Mouse (Mus musculus): ENCODE results near the gene Zmynd8. TPM values are rescaled to one million over a fixed set of nuclear protein-coding genes. Genes with fewer than 3 reads are reported as not detected.

Gene Zmynd8
- polyA plus RNA-seq, 1 experiment from 2014 or later = 64.7 TPM

- no peaks in the 10 kb centered on the region for H3K9me3 ChIP-seq
- peaks cover 74% of the 10 kb centered on the region for H3K36me3 ChIP-seq
- no peak overlapping the region for H3K27ac ChIP-seq
- no peak overlapping the region for H3K4me2 ChIP-seq (replicated peaks)
- ATAC-seq = no peak
- WGBS = 90% methylated on average over 23 of the region's 23 CpGs
- H3K27me3 ChIP-seq (replicated peaks) = no peaks in the 10 kb centered on the region
- H3K4me1 ChIP-seq (replicated peaks) = no peaks in the 10 kb centered on the region
- no peak overlapping the region for H3K4me3 ChIP-seq (replicated peaks)
- H3K9ac ChIP-seq = no peak overlapping the region
Measured at GRCm38 (mm10) chr2:165838606-165839316, 60.1 kb downstream of the Zmynd8 start.

GRCm38 (mm10) chr2:165834601-165835000 is 64.2 kb downstream of the Zmynd8 start:
- Histone ChIP-seq H3K4me3 (replicated peaks) (no peak overlapping the region), H3K27me3 (replicated peaks) (no peaks in the 10 kb centered on the region), H3K27ac (no peak overlapping the region), H3K4me1 (replicated peaks) (no peaks in the 10 kb centered on the region; the same call in 1 of the 2 replicates), H3K36me3 (peaks cover 61% of the 10 kb centered on the region), H3K9me3 (no peaks in the 10 kb centered on the region), H3K4me2 (replicated peaks) (no peak overlapping the region), H3K9ac (no peak overlapping the region)
- WGBS = 89% methylated on average over 13 of the region's 13 CpGs
- ATAC-seq = no peak

GRCm38 (mm10) chr2:165833468-165833867 is 65.3 kb downstream of the Zmynd8 start:
- 59% methylated on average over 9 of the region's 9 CpGs for WGBS
- Histone ChIP-seq H3K27ac (no peak overlapping the region), H3K36me3 (peaks cover 68% of the 10 kb centered on the region)

GRCm38 (mm10) chr2:165832720-165833119 is 66.1 kb downstream of the Zmynd8 start:
- Histone ChIP-seq H3K27ac (no peak overlapping the region), H3K27me3 (replicated peaks) (no peaks in the 10 kb centered on the region), H3K4me3 (replicated peaks) (no peak overlapping the region), H3K9me3 (no peaks in the 10 kb centered on the region), H3K4me1 (replicated peaks) (no peaks in the 10 kb centered on the region; the same call in 1 of the 2 replicates), H3K9ac (no peak overlapping the region), H3K36me3 (peaks cover 67% of the 10 kb centered on the region), H3K4me2 (replicated peaks) (no peak overlapping the region)
- no peak for ATAC-seq
- WGBS = 83% methylated on average over 9 of the region's 9 CpGs

More at GRCm38 (mm10) chr2:165833468-165833867, 65.3 kb downstream of the Zmynd8 start:
- H3K9ac ChIP-seq = no peak overlapping the region
- H3K27me3 ChIP-seq (replicated peaks) = no peaks in the 10 kb centered on the region
- no peaks in the 10 kb centered on the region; the same call in 1 of the 2 replicates for H3K4me1 ChIP-seq (replicated peaks)
- H3K4me2 ChIP-seq (replicated peaks) = no peak overlapping the region
- ATAC-seq = no peak
- H3K9me3 ChIP-seq = no peaks in the 10 kb centered on the region
- no peak overlapping the region for H3K4me3 ChIP-seq (replicated peaks)

GRCm38 (mm10) chr2:165832295-165832694 is 66.5 kb downstream of the Zmynd8 start:
- H3K4me2 ChIP-seq (replicated peaks) = no peak overlapping the region
- no peak overlapping the region for H3K4me3 ChIP-seq (replicated peaks)
- H3K4me1 ChIP-seq (replicated peaks) = no peaks in the 10 kb centered on the region; the same call in 1 of the 2 replicates
- 68% methylated on average over 9 of the region's 9 CpGs for WGBS
- H3K9me3 ChIP-seq = no peaks in the 10 kb centered on the region
- peaks cover 67% of the 10 kb centered on the region for H3K36me3 ChIP-seq
- H3K27ac ChIP-seq = no peak overlapping the region
- no peak for ATAC-seq
- H3K27me3 ChIP-seq (replicated peaks) = no peaks in the 10 kb centered on the region
- H3K9ac ChIP-seq = no peak overlapping the region

GRCm38 (mm10) chr2:165831637-165832289 is 67.1 kb downstream of the Zmynd8 start:
- no peak overlapping the region for H3K9ac ChIP-seq
- no peaks in the 10 kb centered on the region; the same call in 1 of the 2 replicates for H3K4me1 ChIP-seq (replicated peaks)
- peaks cover 68% of the 10 kb centered on the region for H3K36me3 ChIP-seq
- ATAC-seq = no peak
- H3K27me3 ChIP-seq (replicated peaks) = no peaks in the 10 kb centered on the region
- no peak overlapping the region for H3K27ac ChIP-seq
- no peak overlapping the region for H3K4me3 ChIP-seq (replicated peaks)
- no peak overlapping the region for H3K4me2 ChIP-seq (replicated peaks)
- WGBS = 64% methylated on average over 8 of the region's 8 CpGs
- no peaks in the 10 kb centered on the region for H3K9me3 ChIP-seq

GRCm38 (mm10) chr2:165828770-165829169 is 70.0 kb downstream of the Zmynd8 start:
- Histone ChIP-seq H3K27me3 (replicated peaks) (no peaks in the 10 kb centered on the region), H3K27ac (no peak overlapping the region), H3K9me3 (no peaks in the 10 kb centered on the region), H3K36me3 (peaks cover 57% of the 10 kb centered on the region), H3K4me2 (replicated peaks) (no peak overlapping the region), H3K9ac (no peak overlapping the region), H3K4me1 (replicated peaks) (no peaks in the 10 kb centered on the region; the same call in 1 of the 2 replicates), H3K4me3 (replicated peaks) (no peak overlapping the region)
- 80% methylated on average over 12 of the region's 12 CpGs for WGBS
- no peak for ATAC-seq

- no peaks in the 10 kb centered on the region for H3K27me3 ChIP-seq (replicated peaks)
- WGBS = 78% methylated on average over 10 of the region's 10 CpGs
- H3K9me3 ChIP-seq = no peaks in the 10 kb centered on the region
- H3K4me1 ChIP-seq (replicated peaks) = no peaks in the 10 kb centered on the region
- ATAC-seq = peak; percentile 76; the same call in 1 of the 2 replicates
- no peak overlapping the region for H3K4me3 ChIP-seq (replicated peaks)
- H3K36me3 ChIP-seq = peaks cover 56% of the 10 kb centered on the region
- H3K9ac ChIP-seq = no peak overlapping the region
- H3K4me2 ChIP-seq (replicated peaks) = no peak overlapping the region
- H3K27ac ChIP-seq = no peak overlapping the region
Measured at GRCm38 (mm10) chr2:165825964-165826712, 72.7 kb downstream of the Zmynd8 start.

- no peaks in the 10 kb centered on the region for H3K27me3 ChIP-seq (replicated peaks)
- H3K9ac ChIP-seq = no peak overlapping the region
- H3K36me3 ChIP-seq = peaks cover 62% of the 10 kb centered on the region
- H3K4me3 ChIP-seq (replicated peaks) = no peak overlapping the region
- H3K9me3 ChIP-seq = no peaks in the 10 kb centered on the region
- no peak overlapping the region for H3K27ac ChIP-seq
- H3K4me2 ChIP-seq (replicated peaks) = no peak overlapping the region
- no peak for ATAC-seq
- WGBS = 90% methylated on average over 17 of the region's 17 CpGs
- no peaks in the 10 kb centered on the region for H3K4me1 ChIP-seq (replicated peaks)
Measured at GRCm38 (mm10) chr2:165825261-165825900, 73.4 kb downstream of the Zmynd8 start.

GRCm38 (mm10) chr2:165824826-165825225 is 74.0 kb downstream of the Zmynd8 start:
- no peak overlapping the region for H3K27ac ChIP-seq
- 74% methylated on average over 10 of the region's 10 CpGs for WGBS
- ATAC-seq = no peak
- H3K4me2 ChIP-seq (replicated peaks) = no peak overlapping the region
- H3K9ac ChIP-seq = no peak overlapping the region
- no peak overlapping the region for H3K4me3 ChIP-seq (replicated peaks)
- H3K27me3 ChIP-seq (replicated peaks) = no peaks in the 10 kb centered on the region
- no peaks in the 10 kb centered on the region for H3K9me3 ChIP-seq
- peaks cover 66% of the 10 kb centered on the region for H3K36me3 ChIP-seq
- H3K4me1 ChIP-seq (replicated peaks) = no peaks in the 10 kb centered on the region

- H3K36me3 ChIP-seq = peaks cover 57% of the 10 kb centered on the region
- WGBS = 89% methylated on average over 15 of the region's 15 CpGs
Measured at GRCm38 (mm10) chr2:165822478-165822877, 76.3 kb downstream of the Zmynd8 start.

GRCm38 (mm10) chr2:165821671-165822070 is 77.1 kb downstream of the Zmynd8 start:
- Histone ChIP-seq H3K27ac (no peak overlapping the region), H3K4me2 (replicated peaks) (no peak overlapping the region), H3K9me3 (no peaks in the 10 kb centered on the region), H3K36me3 (peaks cover 57% of the 10 kb centered on the region), H3K4me1 (replicated peaks) (0 out of 2 replicates have a peak, but pooled peaks cover 3% of the 10 kb centered on the region), H3K27me3 (replicated peaks) (no peaks in the 10 kb centered on the region), H3K9ac (no peak overlapping the region), H3K4me3 (replicated peaks) (no peak overlapping the region)
- ATAC-seq = no peak
- WGBS = 87% methylated on average over 12 of the region's 12 CpGs

More at GRCm38 (mm10) chr2:165822478-165822877, 76.3 kb downstream of the Zmynd8 start:
- H3K4me2 ChIP-seq (replicated peaks) = no peak overlapping the region
- 0 out of 2 replicates have a peak, but pooled peaks cover 3% of the 10 kb centered on the region for H3K4me1 ChIP-seq (replicated peaks)
- no peak overlapping the region for H3K27ac ChIP-seq
- ATAC-seq = no peak
- H3K9ac ChIP-seq = no peak overlapping the region
- no peaks in the 10 kb centered on the region for H3K27me3 ChIP-seq (replicated peaks)
- no peak overlapping the region for H3K4me3 ChIP-seq (replicated peaks)
- H3K9me3 ChIP-seq = no peaks in the 10 kb centered on the region
